Mouse (Mus musculus) embryonic facial prominence, embryonic 14.5 days (tissue): ENCODE measurements around the gene Zfp689. TPM values are rescaled to one million over a fixed set of nuclear protein-coding genes. Genes with fewer than 3 reads are reported as not detected.

ENCODE experiments used
- ATAC-seq: fragments of 200-750 bp; cut with Nextera tagmentation; 2 replicates; pipeline ENCODE4 v1.8.0; 2017; ENCODE audit warnings: low read depth, moderate number of reproducible peaks, moderate TSS enrichment
- DNase-seq: peaks from one replicate; pipeline ENCODE4 v3.0.0-alpha.2; 2015; ENCODE audit warnings: low spot score
- H3K27ac ChIP-seq: fragments of 300-500 bp; sonication (generic); replicated peaks from 2 replicates; pipeline ENCODE4 v1.5.1; 2014; ENCODE audit warnings: low read depth, mild to moderate bottlenecking, low read length, moderate library complexity
- H3K27me3 ChIP-seq: fragments of 300-500 bp; sonication (generic); replicated peaks from 2 replicates; pipeline ENCODE4 v1.6.1; 2014; ENCODE audit warnings: low read length; ENCODE audit not compliant: control insufficient read depth, insufficient read depth
- H3K36me3 ChIP-seq: fragments of 300-500 bp; sonication (generic); 2 replicates; pipeline ENCODE4 v1.6.1; 2014; ENCODE audit warnings: low read length, mixed read lengths; ENCODE audit not compliant: control insufficient read depth, insufficient read depth
- H3K4me1 ChIP-seq: fragments of 300-500 bp; sonication (generic); 2 replicates; pipeline ENCODE4 v1.6.1; 2014; ENCODE audit warnings: antibody characterized with exemption, low read length; ENCODE audit not compliant: control insufficient read depth, insufficient read depth
- H3K4me2 ChIP-seq: fragments of 300-500 bp; sonication (generic); 2 replicates; pipeline ENCODE4 v1.6.1; 2014; ENCODE audit warnings: low read depth, mild to moderate bottlenecking, low read length, moderate library complexity, mixed read lengths
- H3K4me3 ChIP-seq: fragments of 300-500 bp; sonication (generic); 2 replicates; pipeline ENCODE4 v1.5.1; 2014; ENCODE audit warnings: low read depth, mild to moderate bottlenecking, low read length
- H3K9ac ChIP-seq: fragments of 300-500 bp; sonication (generic); 2 replicates; pipeline ENCODE4 v1.6.1; 2014; ENCODE audit warnings: low read depth, mild to moderate bottlenecking, low read length, moderate library complexity, mixed read lengths
- H3K9me3 ChIP-seq: fragments of 300-500 bp; sonication (generic); 2 replicates; pipeline ENCODE4 v1.6.1; 2016; ENCODE audit warnings: low read length; ENCODE audit not compliant: control insufficient read depth
- WGBS: fragments of 180-500 bp; shearing (Covaris S2); extraction: QIAGEN DNeasy Blood & Tissue Kit; methylation state at CpG from one replicate; pipeline ENCODE4 v1.1.7; 2014; 5-methylcytosine and 5-hydroxymethylcytosine counted together
- microRNA-seq: library from miRNA; unstranded; fragments of <30 nt; microRNA quantifications from one replicate; pipeline ENCODE4, GENCODE M21; 2016; ENCODE audit warnings: borderline number of aligned reads
- polyA plus RNA-seq: library from polyadenylated mRNA; unstranded; fragments of >200 nt; fragmentation: Nextera tagmentation; extraction: Ambion mirVana; gene quantifications from 2 replicates; pipeline ENCODE4 v1.2.1, GENCODE M21; 2014

The Zfp689 gene
- polyA plus RNA-seq, 1 experiment from 2014 or later = 7.1 TPM

DNA sequence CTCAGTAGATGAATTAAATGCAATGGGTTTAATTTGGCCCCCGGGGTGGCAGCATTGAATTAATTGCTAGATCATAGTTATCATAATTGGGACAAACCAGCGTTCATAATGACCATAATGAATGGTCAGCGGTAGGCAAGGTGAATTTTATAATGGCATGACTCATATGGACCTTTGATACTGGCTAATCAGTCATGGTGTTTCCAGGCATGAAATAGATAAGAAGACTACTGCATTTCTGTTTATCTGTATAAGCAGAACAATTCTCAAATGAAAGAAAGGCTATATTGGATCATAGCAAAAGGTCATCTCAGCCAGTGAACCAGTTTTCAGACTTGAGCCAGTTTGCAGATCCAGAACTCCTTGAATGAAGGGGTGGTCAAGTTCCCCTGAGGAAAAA, 48.6 kb downstream of the Zfp689 start:
- Histone ChIP-seq H3K4me2 (no peak overlapping the region), H3K27me3 (no peaks in the 10 kb centered on the region), H3K36me3 (peaks cover 5% of the 10 kb centered on the region; the same call in 1 of the 2 replicates), H3K27ac (no peak overlapping the region), H3K9me3 (no peaks in the 10 kb centered on the region), H3K4me1 (no peaks in the 10 kb centered on the region), H3K9ac (no peak overlapping the region), H3K4me3 (no peak overlapping the region)
- ATAC-seq = no peak
- WGBS = 66% methylated on average over 3 of the region's 3 CpGs
- DNase-seq = no peak

DNA sequence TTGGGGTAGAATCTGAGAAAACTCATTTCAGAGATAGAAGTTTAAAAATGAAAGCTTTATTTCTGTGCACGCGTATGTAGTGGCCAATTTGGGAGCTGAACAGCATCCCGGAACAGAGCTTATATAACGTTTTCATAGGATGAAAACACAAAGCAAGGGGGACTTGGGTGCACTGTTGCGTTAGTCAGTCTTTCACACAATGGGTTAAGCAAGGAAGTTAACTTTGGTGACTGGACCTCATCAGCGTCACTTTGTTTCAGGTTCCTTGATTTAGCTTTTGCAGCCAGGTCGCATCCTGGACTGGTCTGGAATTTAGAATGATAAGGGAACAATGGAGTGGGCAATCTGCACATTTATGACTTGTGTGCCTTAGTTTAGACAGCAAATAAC, 55.0 kb downstream of the Zfp689 start:
- Histone ChIP-seq H3K9ac (peak overlapping the region; percentile 62), H3K4me1 (peaks cover 10% of the 10 kb centered on the region), H3K27me3 (no peaks in the 10 kb centered on the region), H3K4me3 (peak overlapping the region; percentile 71), H3K36me3 (peaks cover 10% of the 10 kb centered on the region), H3K9me3 (no peaks in the 10 kb centered on the region), H3K27ac (peak overlapping the region; percentile 72), H3K4me2 (peak overlapping the region; percentile 75)
- DNase-seq (no peak), ATAC-seq (no peak)
- WGBS = 20% methylated on average over 7 of the region's 7 CpGs

DNA sequence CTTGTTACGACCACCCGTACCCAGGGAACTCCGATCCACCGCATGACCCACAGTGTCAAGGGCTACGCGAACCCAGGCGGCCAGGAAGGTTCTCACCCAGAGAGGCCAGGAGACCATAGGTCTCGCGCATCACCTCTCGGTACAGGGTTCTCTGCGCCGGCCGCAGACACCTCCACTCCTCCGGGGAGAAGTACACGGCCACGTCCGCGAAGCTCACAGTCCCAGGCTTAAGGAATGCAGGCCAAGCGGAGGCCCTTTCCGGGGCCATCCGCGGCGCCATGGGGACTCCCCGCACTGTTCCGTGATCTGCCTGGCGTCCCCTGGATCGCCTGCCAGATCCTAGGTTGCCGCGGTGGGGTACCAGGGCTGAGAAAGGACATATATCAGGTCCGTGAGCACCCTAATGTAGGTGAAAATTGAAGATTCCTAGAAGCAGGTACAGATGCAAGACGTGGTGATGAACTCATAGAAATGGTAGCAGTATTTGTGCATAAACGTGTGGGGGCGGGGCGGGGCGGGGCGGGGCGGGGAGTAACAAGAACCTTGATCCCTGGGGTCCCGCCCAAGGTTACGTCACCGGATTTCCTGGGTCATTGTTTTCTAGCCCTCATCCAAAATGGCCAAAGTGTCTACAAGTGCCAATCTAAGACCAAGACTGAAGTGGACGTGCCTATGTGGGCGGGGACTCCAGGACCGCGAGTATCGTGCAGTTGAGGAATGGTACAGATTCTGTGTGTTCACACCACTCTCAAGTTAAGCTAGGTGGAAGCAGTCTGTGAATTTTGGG, 55.6 kb downstream of the Zfp689 start, which contains the start of gene E430018J23Rik:
TSS of gene E430018J23Rik (minus strand) at position 473 of the 787 bp plus-strand sequence.
- H3K4me1 ChIP-seq = peaks cover 10% of the 10 kb centered on the region
- H3K9ac ChIP-seq = peak within 1 kb of the TSS; percentile 84
- no peaks in the 10 kb centered on the region for H3K9me3 ChIP-seq
- H3K4me2 ChIP-seq = peak within 1 kb of the TSS; percentile 75
- WGBS = under 1% methylated on average over 35 of the region's 45 CpGs
- no peaks in the 10 kb centered on the region for H3K27me3 ChIP-seq
- H3K4me3 ChIP-seq = peak within 1 kb of the TSS; percentile 71
- peak; percentile 94 for ATAC-seq
- peaks cover 10% of the 10 kb centered on the region for H3K36me3 ChIP-seq
- peak within 1 kb of the TSS; percentile 90 for H3K27ac ChIP-seq
- peak; percentile 99 for DNase-seq

DNA sequence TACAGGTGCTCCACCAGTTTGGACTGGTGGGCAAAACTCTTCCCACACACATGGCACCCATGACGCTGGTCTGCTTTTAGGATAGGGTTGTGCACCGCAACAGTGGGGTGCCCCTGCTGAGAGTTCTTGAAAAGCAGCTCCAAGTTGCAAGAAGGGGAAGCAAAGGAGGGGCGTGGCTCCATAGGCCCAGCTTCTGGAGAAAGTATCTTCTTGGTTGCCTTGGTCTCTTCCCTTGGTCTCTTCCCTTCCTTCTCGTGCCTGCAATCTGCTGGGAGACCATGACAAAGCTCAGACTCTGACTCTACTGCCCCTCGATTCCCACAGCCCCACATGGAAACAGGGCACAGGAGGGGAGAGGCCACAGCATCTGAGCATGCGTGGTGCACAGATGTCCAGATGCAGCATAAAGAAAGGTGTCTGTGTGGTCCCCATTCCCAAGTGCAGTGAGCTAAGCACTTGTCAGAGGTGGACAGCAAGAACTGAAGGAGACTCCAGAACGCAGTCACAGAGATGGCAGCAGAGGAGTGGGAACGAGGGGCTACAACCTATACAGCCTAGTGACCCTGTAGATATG, 56.6 kb downstream of the Zfp689 start:
- peak overlapping the region; percentile 84 for H3K9ac ChIP-seq
- WGBS = 88% methylated on average over 8 of the region's 8 CpGs
- ATAC-seq = no peak

More for the DNA sequence above, 56.6 kb downstream of the Zfp689 start:
- H3K36me3 ChIP-seq = peaks cover 10% of the 10 kb centered on the region
- DNase-seq = no peak
- peak overlapping the region; percentile 75 for H3K4me2 ChIP-seq
- peak overlapping the region; percentile 71 for H3K4me3 ChIP-seq
- no peaks in the 10 kb centered on the region for H3K27me3 ChIP-seq
- H3K4me1 ChIP-seq = peaks cover 10% of the 10 kb centered on the region
- no peak overlapping the region for H3K27ac ChIP-seq
- H3K9me3 ChIP-seq = no peaks in the 10 kb centered on the region

Small RNAs within 50 kb of the gene (microRNA-seq; reads per million reads assigned to microRNA genes)
- not detected for gene Gm47278
- gene Mir7060 = 0.50 reads per million

Other genes with a start within 250 kb of the Zfp689 start
- 25.0 and 27.1 TPM in 2 replicates for gene Tbc1d10b, start 240.7 kb downstream of the Zfp689 start, polyA plus RNA-seq
- 1,018 and 1,489 TPM in 2 replicates for gene Mylpf, start 240.3 kb downstream of the Zfp689 start, polyA plus RNA-seq
- 14.0 and 17.2 TPM in 2 replicates for gene Zfp553, start 216.1 kb downstream of the Zfp689 start, polyA plus RNA-seq
- gene Sept1, start 216.0 kb downstream of the Zfp689 start, polyA plus RNA-seq = 12.5 and 15.9 TPM in 2 replicates
- 53.4 and 54.0 TPM in 2 replicates for gene Zfp771, start 204.9 kb downstream of the Zfp689 start, polyA plus RNA-seq
- 154 and 157 TPM in 2 replicates for gene Dctpp1, start 188.4 kb downstream of the Zfp689 start, polyA plus RNA-seq
- gene Sephs2, start 175.1 kb downstream of the Zfp689 start, polyA plus RNA-seq = 59.6 and 62.2 TPM in 2 replicates
- 1.2 and 1.7 TPM in 2 replicates for gene Itgal, start 152.9 kb downstream of the Zfp689 start, polyA plus RNA-seq
- gene Zfp768, start 103.6 kb downstream of the Zfp689 start, polyA plus RNA-seq = 5.2 and 5.9 TPM in 2 replicates
- 4.9 and 7.3 TPM in 2 replicates for gene Zfp747, start 73.1 kb downstream of the Zfp689 start, polyA plus RNA-seq
- 5.7 and 5.9 TPM in 2 replicates for gene 9130019O22Rik, start 62.0 kb downstream of the Zfp689 start, polyA plus RNA-seq
- 5.6 and 6.7 TPM in 2 replicates for gene E430018J23Rik, start 55.5 kb downstream of the Zfp689 start, polyA plus RNA-seq
- gene Zfp764, start 42.3 kb downstream of the Zfp689 start, polyA plus RNA-seq = 6.8 and 8.3 TPM in 2 replicates
- 17.0 and 20.7 TPM in 2 replicates for gene Zfp688, start 27.1 kb downstream of the Zfp689 start, polyA plus RNA-seq
- gene Prr14, start 10.5 kb upstream of the Zfp689 start, polyA plus RNA-seq = 40.4 and 41.9 TPM in 2 replicates
- 14.3 and 15.0 TPM in 2 replicates for gene Fbrs, start 30.0 kb upstream of the Zfp689 start, polyA plus RNA-seq
- gene Srcap, start 62.8 kb upstream of the Zfp689 start, polyA plus RNA-seq = 41.5 and 42.0 TPM in 2 replicates
- gene Gm42715, start 70.4 kb upstream of the Zfp689 start, polyA plus RNA-seq = 12.2 and 13.2 TPM in 2 replicates
- gene Tmem265, start 112.2 kb upstream of the Zfp689 start, polyA plus RNA-seq = 4.1 and 5.3 TPM in 2 replicates
- 35.2 TPM in 2 replicates for gene Phkg2, start 124.2 kb upstream of the Zfp689 start, polyA plus RNA-seq
- gene Ccdc189, start 139.4 kb upstream of the Zfp689 start, polyA plus RNA-seq = 9.9 and 10.4 TPM in 2 replicates
- gene Rnf40, start 139.6 kb upstream of the Zfp689 start, polyA plus RNA-seq = 35.9 and 47.7 TPM in 2 replicates
- 13.0 and 17.9 TPM in 2 replicates for gene Zfp629, start 166.6 kb upstream of the Zfp689 start, polyA plus RNA-seq